Mouse (Mus musculus): ENCODE data around the gene Ganc.

Gene Ganc

GRCm38 (mm10) chr2:120502605-120502990, 98.9 kb downstream of the Ganc start:
- no peak for DNase-seq

- DNase-seq, result peak; percentile 80
These were observed 99.4 kb downstream of the Ganc start for GRCm38 (mm10) chr2:120503094-120503493.

DNA sequence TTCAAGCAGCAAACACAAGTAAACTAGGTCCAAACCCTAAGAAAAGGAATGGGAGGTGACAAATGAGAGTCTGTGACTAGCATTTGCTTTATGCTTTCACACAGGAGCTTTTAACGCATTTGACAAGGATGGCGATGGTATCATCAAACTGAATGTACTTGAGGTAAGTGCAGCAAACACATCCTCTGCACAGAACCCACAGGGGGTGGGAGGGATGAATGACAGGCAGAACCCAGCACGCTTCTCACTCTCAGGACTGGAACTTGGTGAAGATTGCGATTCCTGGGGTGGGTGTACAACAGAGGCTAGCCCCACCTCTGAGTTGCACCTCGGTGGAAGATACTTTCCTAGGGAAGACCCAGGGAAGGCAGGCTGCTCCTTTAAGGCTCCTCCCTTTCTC, 100.3 kb downstream of the Ganc start:
- no peak for DNase-seq
